Mouse (Mus musculus): ENCODE data around the gene Dgkz. TPM values are rescaled to one million over a fixed set of nuclear protein-coding genes. Genes with fewer than 3 reads are reported as not detected.

Dgkz gene
- total RNA-seq, 2 experiments from 2014 or later, result 8.7 to 54.1 TPM

- ATAC-seq (replicated peaks; ENCODE audit: low FRiP score, poor library complexity, severe bottlenecking), result no peak
Observed at GRCm38 (mm10) chr2:91923415-91924337, 52.0 kb downstream of the Dgkz start.

DNA sequence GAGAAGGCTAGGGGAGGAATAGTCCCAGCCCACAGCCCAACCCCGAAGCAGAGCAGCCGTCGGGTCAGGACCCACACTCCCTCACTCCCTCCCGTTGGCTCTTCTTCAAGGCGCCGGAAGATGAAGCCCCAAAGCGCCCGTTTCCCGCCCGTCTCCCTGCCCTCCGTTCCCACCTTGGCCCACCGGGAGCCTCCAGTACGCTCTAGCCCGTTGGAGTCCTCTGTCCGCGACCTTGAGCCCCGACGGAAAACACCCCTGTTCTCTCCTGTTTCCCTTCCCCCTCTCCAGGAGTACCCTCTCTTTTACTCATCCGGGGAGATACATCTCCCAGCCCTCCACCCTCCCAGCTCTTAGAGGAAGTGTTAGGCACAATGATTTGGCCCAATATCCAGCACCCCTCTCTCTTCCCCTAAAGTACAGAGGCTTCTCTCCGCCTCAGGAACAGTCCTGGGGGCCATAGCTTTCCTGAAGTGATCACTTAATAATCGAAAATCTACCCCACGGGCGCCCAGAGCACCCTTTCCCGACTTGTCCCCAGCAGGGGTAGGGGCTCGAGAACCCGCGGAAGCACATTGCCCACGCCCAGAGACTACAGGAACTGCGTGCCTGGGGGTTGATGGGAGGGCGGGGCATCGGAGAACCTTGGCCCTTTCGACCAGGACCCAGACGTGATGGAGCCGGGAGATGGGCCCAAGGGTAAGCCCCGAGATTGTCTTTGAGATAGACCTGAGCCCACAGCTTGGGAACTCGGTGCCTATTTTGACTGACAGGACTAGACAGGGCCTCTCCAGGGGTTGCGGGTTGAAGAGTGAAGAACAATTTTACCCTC is 52.9 kb downstream of the Dgkz start:
- ATAC-seq (replicated peaks; ENCODE audit: low FRiP score, poor library complexity, severe bottlenecking), result no peak

DNA sequence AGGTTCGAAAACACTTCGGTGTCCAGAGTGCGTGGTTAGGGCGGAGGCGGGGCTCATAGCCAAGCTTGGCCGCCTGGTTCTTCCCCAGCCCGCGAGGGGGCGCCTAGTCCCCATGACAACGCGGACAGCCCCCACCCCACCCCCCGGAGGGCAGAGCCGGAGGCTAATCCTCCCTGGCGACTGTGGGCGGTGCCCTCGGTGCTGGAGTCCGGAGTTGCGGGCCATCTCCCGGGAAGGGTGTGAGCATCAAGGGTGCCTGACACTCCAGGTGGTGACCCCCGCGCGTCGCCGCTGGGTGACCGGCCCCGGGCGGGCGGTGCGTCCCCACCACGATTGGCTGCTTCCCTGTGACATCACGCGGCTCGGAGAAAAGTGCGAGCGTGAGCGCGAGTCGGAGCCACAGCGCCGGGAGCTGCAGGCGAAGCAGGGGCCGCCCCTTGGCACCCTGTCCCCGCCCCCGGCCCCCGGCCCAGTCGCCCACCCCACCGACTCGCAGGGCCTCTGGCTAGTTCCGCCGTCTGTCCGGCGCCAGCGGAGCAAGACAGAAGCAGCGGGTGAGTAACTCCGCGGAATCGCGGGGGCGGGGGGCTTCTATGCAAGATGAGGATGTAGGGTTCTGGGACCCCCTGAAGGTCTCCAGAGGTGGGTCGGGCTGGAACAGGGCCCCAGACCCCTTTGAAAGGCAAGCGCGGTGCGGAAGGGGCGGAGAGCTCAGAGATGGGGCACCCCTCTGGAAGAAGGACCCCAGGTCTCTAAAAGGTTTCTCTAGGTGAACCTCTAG is 53.7 kb downstream of the Dgkz start:
- ATAC-seq (replicated peaks; ENCODE audit: low FRiP score, poor library complexity, severe bottlenecking), result no peak

- no peak for ATAC-seq (replicated peaks; ENCODE audit: low FRiP score, poor library complexity, severe bottlenecking)
Observed at GRCm38 (mm10) chr2:91921181-91921789, 54.4 kb downstream of the Dgkz start.

- no peak for ATAC-seq (replicated peaks; ENCODE audit: low FRiP score, poor library complexity, severe bottlenecking)
Observed at GRCm38 (mm10) chr2:91920130-91920529, 55.5 kb downstream of the Dgkz start.

DNA sequence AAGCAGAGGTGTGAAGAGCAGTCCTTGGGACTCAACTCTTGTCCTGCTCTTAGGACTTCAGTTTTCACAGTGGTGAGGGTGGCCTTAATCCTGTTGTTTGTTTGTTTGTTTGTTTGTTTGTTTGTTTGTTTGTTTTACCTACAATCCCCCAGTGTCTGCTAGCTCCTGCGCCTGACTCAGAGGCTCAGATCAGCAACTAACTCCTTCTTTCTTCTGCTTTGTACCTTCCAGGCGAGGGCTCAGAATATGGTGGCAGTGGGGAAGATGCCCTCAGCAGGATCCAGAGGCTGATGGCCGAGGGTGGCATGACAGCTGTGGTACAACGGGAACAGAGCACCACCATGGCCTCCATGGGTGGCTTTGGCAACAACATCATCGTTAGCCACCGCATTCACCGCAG is 58.6 kb downstream of the Dgkz start:
- no peak for ATAC-seq (replicated peaks; ENCODE audit: low FRiP score, poor library complexity, severe bottlenecking)

- no peak for ATAC-seq (replicated peaks; ENCODE audit: low FRiP score, poor library complexity, severe bottlenecking)
Observed at GRCm38 (mm10) chr2:91916346-91916977, 59.2 kb downstream of the Dgkz start.

DNA sequence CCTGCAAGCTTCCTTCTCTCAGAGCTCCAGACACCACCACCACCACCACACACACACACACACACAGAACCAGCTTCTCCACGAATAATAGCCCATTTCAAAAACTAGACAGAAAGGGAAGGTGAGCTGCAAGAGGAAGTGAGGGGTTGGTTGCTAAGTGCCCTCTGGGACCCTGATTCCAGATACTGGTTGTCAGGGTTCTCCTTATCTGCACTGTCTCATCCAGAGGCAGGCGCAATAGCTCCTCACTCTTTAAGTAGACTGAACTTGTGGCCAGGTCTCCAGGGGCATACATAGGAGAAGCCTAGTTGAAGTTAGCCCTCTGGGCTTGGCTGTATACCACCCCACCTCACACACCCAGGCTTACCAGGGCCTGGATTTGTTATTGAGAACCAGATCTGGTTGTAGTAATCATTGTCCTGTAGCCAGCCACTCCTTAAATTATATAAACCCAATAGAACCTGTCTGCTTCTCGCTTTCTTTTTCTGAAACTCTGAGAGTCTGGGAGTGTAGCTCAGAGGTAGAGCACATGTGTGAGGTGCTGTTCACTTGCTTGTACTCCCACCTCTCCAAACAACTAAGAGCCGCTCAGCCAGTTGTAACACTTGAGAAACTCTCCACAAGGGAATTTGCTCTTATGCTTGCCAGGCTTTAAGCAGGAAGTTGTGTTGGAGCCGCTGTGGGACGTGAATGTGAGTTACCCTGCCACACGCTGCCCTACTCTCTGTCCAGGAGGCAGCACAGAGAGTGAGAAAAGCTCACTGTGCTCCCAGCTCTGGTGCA is 62.1 kb downstream of the Dgkz start:
- ATAC-seq (replicated peaks; ENCODE audit: low FRiP score, poor library complexity, severe bottlenecking), result no peak

- ATAC-seq (replicated peaks; ENCODE audit: low FRiP score, poor library complexity, severe bottlenecking), result no peak
Observed at GRCm38 (mm10) chr2:91912616-91913015, 63.0 kb downstream of the Dgkz start.

DNA sequence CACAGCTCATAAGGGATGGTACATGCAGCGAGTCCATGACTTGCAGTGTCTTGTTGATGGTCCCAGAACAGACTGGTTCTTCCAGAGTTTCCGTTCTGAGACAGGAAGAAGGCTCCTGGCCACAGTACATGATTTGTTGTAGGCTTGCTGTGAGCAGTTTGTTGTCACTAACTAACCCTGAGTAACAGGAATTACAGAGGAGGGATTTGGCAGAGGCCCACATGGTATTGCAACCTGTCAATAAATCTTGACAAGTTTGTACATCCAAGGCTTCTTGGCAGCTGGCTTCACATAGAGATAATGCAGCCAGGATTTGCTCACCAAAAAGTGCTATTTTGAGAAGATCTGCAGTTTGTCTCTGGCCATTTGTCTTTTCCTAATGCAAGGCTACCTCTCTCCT is 69.5 kb downstream of the Dgkz start:
- ATAC-seq (replicated peaks; ENCODE audit: low FRiP score, poor library complexity, severe bottlenecking), result no peak

GRCm38 (mm10) chr2:91904618-91905307 is 70.9 kb downstream of the Dgkz start:
- no peak for ATAC-seq (replicated peaks; ENCODE audit: low FRiP score, poor library complexity, severe bottlenecking)

DNA sequence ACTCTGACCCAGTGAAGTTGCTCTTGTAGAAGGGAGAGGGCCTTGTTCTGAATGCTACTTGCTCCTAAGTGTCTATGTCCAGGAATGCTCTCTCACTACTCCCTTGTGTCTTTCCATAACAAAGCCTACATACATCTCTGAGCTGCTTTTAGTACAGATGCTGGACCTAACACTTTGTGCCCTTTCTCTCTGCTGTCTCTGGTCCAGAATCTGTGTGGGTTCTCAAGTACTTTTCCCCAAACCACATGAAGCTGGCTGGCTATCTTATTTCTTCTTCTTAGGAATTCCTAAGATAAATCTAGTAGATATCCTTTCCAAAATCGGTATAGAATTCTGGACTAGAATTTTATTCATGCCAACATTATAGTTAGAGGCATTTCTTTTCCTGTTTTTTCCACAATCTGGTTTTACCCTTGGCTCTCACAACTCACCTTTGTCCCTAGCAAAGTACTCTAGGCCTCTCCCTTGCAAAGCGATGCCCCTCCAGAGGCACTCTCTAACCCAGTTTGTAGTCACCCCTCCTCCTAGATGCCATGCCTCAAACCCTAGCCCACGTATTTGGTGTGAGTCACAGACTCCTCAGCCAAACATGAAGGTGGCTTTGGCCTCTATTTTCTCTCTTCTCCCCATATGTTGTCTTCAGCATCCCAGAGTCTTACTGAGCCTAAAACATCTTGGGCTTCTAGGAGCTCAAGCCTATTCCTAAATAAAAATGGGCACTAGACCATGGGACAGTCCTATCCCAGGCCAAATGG is 72.3 kb downstream of the Dgkz start:
- no peak for ATAC-seq (replicated peaks; ENCODE audit: low FRiP score, poor library complexity, severe bottlenecking)

DNA sequence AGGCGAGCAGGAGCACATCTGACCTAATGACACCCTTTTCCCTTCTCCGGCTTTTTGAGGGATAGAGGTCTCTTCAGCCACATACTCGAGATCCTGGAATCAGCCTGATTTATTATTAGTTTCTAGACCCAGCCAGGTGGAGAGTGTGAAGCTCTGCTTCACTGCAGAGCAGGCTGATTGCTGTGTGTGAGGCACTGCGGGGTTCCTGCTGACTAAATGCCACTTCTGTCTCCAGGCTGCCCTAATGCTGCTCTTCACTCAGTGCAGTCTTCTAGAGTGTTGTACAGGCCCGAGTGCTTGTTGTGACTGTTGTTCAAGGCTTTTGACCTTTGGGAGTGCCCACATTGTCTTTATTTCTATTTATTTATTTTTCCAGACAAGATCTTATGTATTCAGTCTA is 73.3 kb downstream of the Dgkz start:
- no peak for ATAC-seq (replicated peaks; ENCODE audit: low FRiP score, poor library complexity, severe bottlenecking)

DNA sequence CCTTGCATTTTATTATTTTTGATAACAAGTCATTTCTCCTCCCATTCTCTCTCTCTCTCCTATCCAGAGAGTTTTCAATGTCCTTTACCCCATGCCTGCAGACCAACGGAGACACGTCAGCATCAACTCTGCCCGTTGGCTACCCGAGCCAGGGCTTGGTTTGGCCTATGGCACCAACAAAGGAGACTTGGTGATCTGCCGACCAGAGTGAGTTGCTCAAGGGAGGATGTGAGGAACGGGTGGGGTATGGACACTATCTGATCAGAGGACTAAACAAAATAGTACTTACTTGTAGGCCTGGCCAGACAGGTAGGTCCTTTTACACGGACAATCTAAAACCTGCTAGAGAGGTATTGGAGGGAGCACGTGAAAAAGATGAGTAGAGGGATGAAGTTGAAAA is 75.2 kb downstream of the Dgkz start:
- ATAC-seq (replicated peaks; ENCODE audit: low FRiP score, poor library complexity, severe bottlenecking), result no peak

- ATAC-seq (replicated peaks; ENCODE audit: low FRiP score, poor library complexity, severe bottlenecking), result no peak
Observed at GRCm38 (mm10) chr2:91899141-91899540, 76.5 kb downstream of the Dgkz start.

GRCm38 (mm10) chr2:91897968-91898367 is 77.7 kb downstream of the Dgkz start:
- ATAC-seq (replicated peaks; ENCODE audit: low FRiP score, poor library complexity, severe bottlenecking), result no peak

DNA sequence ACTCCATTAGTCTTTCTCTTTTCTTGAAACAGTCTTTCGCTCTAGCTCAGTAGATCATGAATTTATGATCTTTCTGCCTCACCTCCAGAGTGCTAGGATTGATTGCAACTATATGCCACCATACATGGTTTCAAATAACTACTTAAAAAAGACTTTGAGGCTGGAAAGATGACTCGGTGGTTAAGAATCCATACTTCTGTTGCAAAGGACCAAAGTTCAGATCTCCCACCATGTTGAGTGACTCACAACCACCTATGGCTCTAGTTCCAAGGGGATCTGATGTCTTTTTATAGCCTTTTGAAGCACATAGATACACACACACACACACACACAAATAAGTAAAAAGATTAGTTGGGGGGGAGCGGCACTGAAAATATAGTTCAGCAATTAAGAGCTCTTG is 80.3 kb downstream of the Dgkz start:
- ATAC-seq (replicated peaks; ENCODE audit: low FRiP score, poor library complexity, severe bottlenecking), result no peak
